Mouse (Mus musculus) macrophage (primary cell): Measurements from ENCODE around the gene Dnajc15. TPM values are rescaled to one million over a fixed set of nuclear protein-coding genes. Genes with fewer than 3 reads are reported as not detected.

Experiments
- H3K27ac ChIP-seq: fragments of 350-480 bp; formaldehyde crosslinking; 2 replicates; pipeline ENCODE4 v1.9.0; 2021
- H3K36me3 ChIP-seq: fragments of 350-480 bp; formaldehyde crosslinking; 2 replicates; pipeline ENCODE4 v1.9.0; 2021; ENCODE audit errors: inconsistent target
- H3K4me3 ChIP-seq: fragments of 350-480 bp; formaldehyde crosslinking; 2 replicates; pipeline ENCODE4 v1.9.0; 2021; ENCODE audit errors: inconsistent target
- H3K79me2 ChIP-seq: fragments of 350-480 bp; formaldehyde crosslinking; 2 replicates; pipeline ENCODE4 v1.9.0; 2021; ENCODE audit errors: inconsistent target
- WGBS: methylation state at CpG from one replicate; pipeline ENCODE4 v1.1.7; 2026; ENCODE audit warnings: inconsistent platforms; ENCODE audit not compliant: missing documents; 5-methylcytosine and 5-hydroxymethylcytosine counted together
- polyA plus RNA-seq: library from polyadenylated mRNA; stranded (reverse); fragments of 250-400 nt; gene quantifications from 3 replicates; pipeline ENCODE4 v1.2.4, GENCODE M21; 2018; ENCODE audit warnings: inconsistent platforms

The Dnajc15 gene
- polyA plus RNA-seq, 1 experiment from 2014 or later: 103 TPM

GRCm38 (mm10) chr14:77840078-77840477 lies 34.8 kb downstream of the Dnajc15 start:
- no peak overlapping the region for H3K27ac ChIP-seq
- 81% methylated on average over 2 of the region's 2 CpGs for WGBS
- H3K79me2 ChIP-seq: no peaks in the 10 kb centered on the region
- H3K36me3 ChIP-seq: 0 out of 2 replicates have a peak, but pooled peaks cover 9% of the 10 kb centered on the region
- no peak overlapping the region for H3K4me3 ChIP-seq

- Histone ChIP-seq H3K79me2 (no peaks in the 10 kb centered on the region), H3K4me3 (no peak overlapping the region), H3K27ac (peak overlapping the region; percentile 40), H3K36me3 (0 out of 2 replicates have a peak, but pooled peaks cover 4% of the 10 kb centered on the region)
- WGBS: 63% methylated on average over 2 of the region's 2 CpGs
These were observed 38.1 kb downstream of the Dnajc15 start for GRCm38 (mm10) chr14:77836794-77837193.

GRCm38 (mm10) chr14:77832359-77832758 lies 42.6 kb downstream of the Dnajc15 start:
- Histone ChIP-seq H3K27ac (no peak overlapping the region), H3K36me3 (no peaks in the 10 kb centered on the region), H3K4me3 (no peak overlapping the region), H3K79me2 (no peaks in the 10 kb centered on the region)

- WGBS: 70% methylated on average over 3 of the region's 4 CpGs
- Histone ChIP-seq H3K36me3 (no peaks in the 10 kb centered on the region), H3K4me3 (no peak overlapping the region), H3K79me2 (no peaks in the 10 kb centered on the region), H3K27ac (no peak overlapping the region)
These were observed 43.0 kb downstream of the Dnajc15 start for GRCm38 (mm10) chr14:77831936-77832335.

GRCm38 (mm10) chr14:77829673-77830072 lies 45.3 kb downstream of the Dnajc15 start:
- Histone ChIP-seq H3K36me3 (no peaks in the 10 kb centered on the region), H3K4me3 (no peak overlapping the region), H3K27ac (no peak overlapping the region), H3K79me2 (no peaks in the 10 kb centered on the region)
- WGBS: 91% methylated on average over 4 of the region's 4 CpGs

- 97% methylated on average over 3 of the region's 3 CpGs for WGBS
- H3K27ac ChIP-seq: no peak overlapping the region
- H3K79me2 ChIP-seq: no peaks in the 10 kb centered on the region
- no peak overlapping the region for H3K4me3 ChIP-seq
- peaks cover 6% of the 10 kb centered on the region; the same call in 1 of the 2 replicates for H3K36me3 ChIP-seq
These were observed 49.0 kb downstream of the Dnajc15 start for GRCm38 (mm10) chr14:77825891-77826290.

GRCm38 (mm10) chr14:77825121-77825520 lies 49.8 kb downstream of the Dnajc15 start:
- WGBS: 27% methylated on average over 5 of the region's 6 CpGs
- H3K27ac ChIP-seq: no peak overlapping the region
- peaks cover 6% of the 10 kb centered on the region; the same call in 1 of the 2 replicates for H3K36me3 ChIP-seq
- H3K4me3 ChIP-seq: no peak overlapping the region
- no peaks in the 10 kb centered on the region for H3K79me2 ChIP-seq

- Histone ChIP-seq H3K79me2 (no peaks in the 10 kb centered on the region), H3K27ac (no peak overlapping the region), H3K4me3 (no peak overlapping the region), H3K36me3 (peaks cover 6% of the 10 kb centered on the region; the same call in 1 of the 2 replicates)
- whole genome bisulfite sequencing: 95% methylated on average over 3 of the region's 3 CpGs
These were observed 55.1 kb downstream of the Dnajc15 start for GRCm38 (mm10) chr14:77819841-77820240.

GRCm38 (mm10) chr14:77817561-77817960 lies 57.4 kb downstream of the Dnajc15 start:
- Histone ChIP-seq H3K27ac (no peak overlapping the region), H3K36me3 (peaks cover 2% of the 10 kb centered on the region; the same call in 1 of the 2 replicates), H3K4me3 (no peak overlapping the region), H3K79me2 (no peaks in the 10 kb centered on the region)
- WGBS: 84% methylated on average over 6 of the region's 6 CpGs

- H3K79me2 ChIP-seq: no peaks in the 10 kb centered on the region
- WGBS: 82% methylated on average over 4 of the region's 4 CpGs
These were observed 60.0 kb downstream of the Dnajc15 start for GRCm38 (mm10) chr14:77814935-77815334.

GRCm38 (mm10) chr14:77812890-77813289 lies 62.0 kb downstream of the Dnajc15 start:
- Histone ChIP-seq H3K4me3 (no peak overlapping the region), H3K36me3 (no peaks in the 10 kb centered on the region)
- WGBS: 100% methylated on average over 1 of the region's 1 CpGs

More at GRCm38 (mm10) chr14:77814935-77815334, 60.0 kb downstream of the Dnajc15 start:
- H3K36me3 ChIP-seq: no peaks in the 10 kb centered on the region
- H3K27ac ChIP-seq: no peak overlapping the region
- no peak overlapping the region for H3K4me3 ChIP-seq

GRCm38 (mm10) chr14:77811466-77811865 lies 63.5 kb downstream of the Dnajc15 start:
- Histone ChIP-seq H3K27ac (no peak overlapping the region), H3K79me2 (no peaks in the 10 kb centered on the region), H3K4me3 (no peak overlapping the region), H3K36me3 (no peaks in the 10 kb centered on the region)
- WGBS: 88% methylated on average over 5 of the region's 5 CpGs

More at GRCm38 (mm10) chr14:77812890-77813289, 62.0 kb downstream of the Dnajc15 start:
- Histone ChIP-seq H3K79me2 (no peaks in the 10 kb centered on the region), H3K27ac (no peak overlapping the region)

GRCm38 (mm10) chr14:77807836-77808235 lies 67.1 kb downstream of the Dnajc15 start:
- 97% methylated on average over 4 of the region's 4 CpGs for WGBS
- Histone ChIP-seq H3K4me3 (no peak overlapping the region), H3K36me3 (no peaks in the 10 kb centered on the region), H3K79me2 (no peaks in the 10 kb centered on the region), H3K27ac (no peak overlapping the region)

- Histone ChIP-seq H3K27ac (0 out of 2 replicates have a peak overlapping the region, but pooled peaks have one; percentile 19), H3K4me3 (no peak overlapping the region), H3K36me3 (no peaks in the 10 kb centered on the region), H3K79me2 (no peaks in the 10 kb centered on the region)
- 51% methylated on average over 5 of the region's 5 CpGs for WGBS
These were observed 68.6 kb downstream of the Dnajc15 start for GRCm38 (mm10) chr14:77806345-77806744.

GRCm38 (mm10) chr14:77802268-77802630 lies 72.7 kb downstream of the Dnajc15 start:
- no peak overlapping the region for H3K4me3 ChIP-seq

More at GRCm38 (mm10) chr14:77802268-77802630, 72.7 kb downstream of the Dnajc15 start:
- H3K36me3 ChIP-seq: no peaks in the 10 kb centered on the region
- no peaks in the 10 kb centered on the region for H3K79me2 ChIP-seq
- 90% methylated on average over 5 of the region's 5 CpGs for WGBS
- no peak overlapping the region for H3K27ac ChIP-seq
